Mouse (Mus musculus) MEL (cell line): ENCODE measurements around the gene F10. TPM values are rescaled to one million over a fixed set of nuclear protein-coding genes. Genes with fewer than 3 reads are reported as not detected.

ENCODE experiments used
- DNase-seq: peaks from one replicate; pipeline ENCODE4 v3.0.0; 2011; ENCODE audit warnings: low read depth, low spot score
- H3K27ac ChIP-seq: 2 replicates; pipeline ENCODE4 v1.5.1; 2012; ENCODE audit warnings: low read depth, mild to moderate bottlenecking, control low read depth, low read length, moderate library complexity; ENCODE audit not compliant: control insufficient read depth
- H3K27me3 ChIP-seq, 2 experiments: fragments of 150-350 bp in 1 of 2; sonication (generic) in 1 of 2; 2 replicates each; pipeline ENCODE4 v1.6.1; 2012; ENCODE audit warnings: low read length in 2 of 2, mild to moderate bottlenecking in 2 of 2, improper control_type of control experiment in 1 of 2, moderate library complexity in 1 of 2; ENCODE audit not compliant: insufficient read depth in 2 of 2, control insufficient read depth in 1 of 2
- H3K36me3 ChIP-seq, 2 experiments: 2 replicates each; pipeline ENCODE4 v1.6.1; 2012 to 2014; ENCODE audit warnings: low read length in 2 of 2, improper control_type of control experiment in 1 of 2, inconsistent platforms in 1 of 2, mild to moderate bottlenecking in 1 of 2; ENCODE audit not compliant: insufficient read depth in 2 of 2, control insufficient read depth in 1 of 2
- H3K4me1 ChIP-seq, 2 experiments: fragments of 150-350 bp in 1 of 2; sonication (generic) in 1 of 2; 2 replicates each; pipeline ENCODE4 v1.6.1; 2012; ENCODE audit warnings: low read length in 2 of 2, improper control_type of control experiment in 1 of 2, mild to moderate bottlenecking in 1 of 2; ENCODE audit not compliant: insufficient read depth in 2 of 2, control insufficient read depth in 1 of 2
- H3K4me3 ChIP-seq, 2 experiments: fragments of 150-350 bp in 1 of 2; sonication (generic) in 1 of 2; 2 replicates each; pipeline ENCODE4 v1.5.1; 2012; ENCODE audit warnings: low read depth in 2 of 2, low read length in 2 of 2, mild to moderate bottlenecking in 2 of 2, moderate library complexity in 2 of 2, control low read depth in 1 of 2, improper control_type of control experiment in 1 of 2; ENCODE audit not compliant: control insufficient read depth in 1 of 2, insufficient read depth in 1 of 2
- H3K79me2 ChIP-seq: 2 replicates; pipeline ENCODE4 v1.6.1; 2012; ENCODE audit warnings: mild to moderate bottlenecking, low read length, moderate library complexity; ENCODE audit not compliant: control insufficient read depth, poor library complexity, insufficient read depth
- H3K9ac ChIP-seq: 2 replicates; pipeline ENCODE4 v1.6.1; 2012; ENCODE audit warnings: low read depth, mild to moderate bottlenecking, control low read depth, low read length, moderate library complexity; ENCODE audit not compliant: control insufficient read depth, poor library complexity, severe bottlenecking
- H3K9me3 ChIP-seq: fragments of 150-350 bp; sonication (generic); replicated peaks from 2 replicates; pipeline ENCODE4 v1.6.1; 2012; ENCODE audit warnings: mild to moderate bottlenecking, low read length, improper control_type of control experiment, moderate library complexity; ENCODE audit not compliant: insufficient read depth
- BHLHE40 ChIP-seq: IDR thresholded peaks from 2 replicates; pipeline ENCODE4 v1.6.1; 2012; ENCODE audit warnings: low read depth, mild to moderate bottlenecking, inconsistent platforms, low read length, improper control_type of control experiment, borderline replicate concordance
- CTCF ChIP-seq, 3 experiments: IDR thresholded peaks in 2 of 3; conservative IDR thresholded peaks in 1 of 3; 2 replicates each; pipeline ENCODE4 v1.5.1; 2011 to 2012; ENCODE audit warnings: low read length in 3 of 3, low read depth in 2 of 3, mild to moderate bottlenecking in 2 of 3, improper control_type of control experiment in 1 of 3, inconsistent platforms in 1 of 3, mixed read lengths in 1 of 3, moderate library complexity in 1 of 3; ENCODE audit not compliant: control insufficient read depth in 1 of 3, insufficient read depth in 1 of 3, poor library complexity in 1 of 3, severe bottlenecking in 1 of 3
- E2F4 ChIP-seq: IDR thresholded peaks from 2 replicates; pipeline ENCODE4 v1.6.1; 2011; ENCODE audit warnings: low read depth, low read length, improper control_type of control experiment, borderline replicate concordance
- ELF1 ChIP-seq: IDR thresholded peaks from 2 replicates; pipeline ENCODE4 v1.6.1; 2014; ENCODE audit warnings: low read depth, mild to moderate bottlenecking, inconsistent platforms, low read length, improper control_type of control experiment, moderate library complexity
- EP300 ChIP-seq, 2 experiments: IDR thresholded peaks; 2 replicates each; pipeline ENCODE4 v1.6.1; 2011; ENCODE audit warnings: improper control_type of control experiment in 2 of 2, low read length in 2 of 2, low read depth in 1 of 2, mild to moderate bottlenecking in 1 of 2
- GABPA ChIP-seq: IDR thresholded peaks from 2 replicates; pipeline ENCODE4 v1.6.1; 2012; ENCODE audit warnings: low read depth, mild to moderate bottlenecking, inconsistent platforms, low read length, improper control_type of control experiment, moderate library complexity
- GATA1 ChIP-seq: IDR thresholded peaks from 2 replicates; pipeline ENCODE4 v1.6.1; 2011; ENCODE audit warnings: low read depth, low read length, improper control_type of control experiment
- HCFC1 ChIP-seq: IDR thresholded peaks from 2 replicates; pipeline ENCODE4 v1.6.1; 2012; ENCODE audit warnings: low read depth, mild to moderate bottlenecking, inconsistent platforms, low read length, improper control_type of control experiment, moderate library complexity
- JUND ChIP-seq: IDR thresholded peaks from 2 replicates; pipeline ENCODE4 v1.6.1; 2011; ENCODE audit warnings: low read depth, mild to moderate bottlenecking, improper control_type of control experiment, low read length
- KAT2A ChIP-seq: conservative IDR thresholded peaks from 2 replicates; pipeline ENCODE4 v1.6.1; 2012; ENCODE audit warnings: low read depth, low read length, improper control_type of control experiment, inconsistent platforms
- MAZ ChIP-seq: IDR thresholded peaks from 2 replicates; pipeline ENCODE4 v1.6.1; 2012; ENCODE audit warnings: low read depth, mild to moderate bottlenecking, inconsistent platforms, low read length, improper control_type of control experiment
- MYB ChIP-seq: IDR thresholded peaks from 2 replicates; pipeline ENCODE4 v1.6.1; 2011; ENCODE audit warnings: mild to moderate bottlenecking, low read depth, low read length, improper control_type of control experiment
- NELFE ChIP-seq: IDR thresholded peaks from 2 replicates; pipeline ENCODE4 v1.6.1; 2011; ENCODE audit warnings: low read depth, low read length, improper control_type of control experiment
- NRF1 ChIP-seq: IDR thresholded peaks from 2 replicates; pipeline ENCODE4 v1.6.1; 2014; ENCODE audit warnings: low read depth, mild to moderate bottlenecking, inconsistent platforms, low read length, improper control_type of control experiment, moderate library complexity; ENCODE audit not compliant: poor library complexity, insufficient read depth, severe bottlenecking
- POLR2A ChIP-seq, 2 experiments: IDR thresholded peaks; 2 replicates each; pipeline ENCODE4 v1.6.1; 2011 to 2012; ENCODE audit warnings: low read length in 2 of 2, mild to moderate bottlenecking in 2 of 2, control low read depth in 1 of 2, improper control_type of control experiment in 1 of 2, low read depth in 1 of 2, moderate library complexity in 1 of 2; ENCODE audit not compliant: control insufficient read depth in 1 of 2, insufficient read depth in 1 of 2, poor library complexity in 1 of 2
- POLR2AphosphoS2 ChIP-seq: IDR thresholded peaks from 2 replicates; pipeline ENCODE4 v1.6.1; 2011; ENCODE audit warnings: low read length, improper control_type of control experiment
- RAD21 ChIP-seq: IDR thresholded peaks from 2 replicates; pipeline ENCODE4 v1.6.1; 2011; ENCODE audit warnings: mild to moderate bottlenecking, low read depth, low read length, improper control_type of control experiment
- RCOR1 ChIP-seq: IDR thresholded peaks from 2 replicates; pipeline ENCODE4 v1.6.1; 2012; ENCODE audit warnings: low read depth, mild to moderate bottlenecking, inconsistent platforms, low read length, improper control_type of control experiment
- TBP ChIP-seq: IDR thresholded peaks from 2 replicates; pipeline ENCODE4 v1.8.0; 2011; ENCODE audit warnings: low read depth, low read length, improper control_type of control experiment
- TCF12 ChIP-seq: IDR thresholded peaks from 2 replicates; pipeline ENCODE4 v1.6.1; 2014; ENCODE audit warnings: low read depth, mild to moderate bottlenecking, inconsistent platforms, low read length, improper control_type of control experiment, moderate library complexity
- UBTF ChIP-seq: IDR thresholded peaks from 2 replicates; pipeline ENCODE4 v1.6.1; 2012; ENCODE audit warnings: low read depth, mild to moderate bottlenecking, inconsistent platforms, low read length, improper control_type of control experiment, moderate library complexity, borderline replicate concordance; ENCODE audit not compliant: insufficient read depth
- USF1 ChIP-seq: IDR thresholded peaks from 2 replicates; pipeline ENCODE4 v1.6.1; 2014; ENCODE audit warnings: low read depth, mild to moderate bottlenecking, inconsistent platforms, low read length, improper control_type of control experiment, moderate library complexity
- USF2 ChIP-seq, 2 experiments: IDR thresholded peaks; 2 replicates each; pipeline ENCODE4 v1.6.1; 2011 to 2012; ENCODE audit warnings: improper control_type of control experiment in 2 of 2, low read length in 2 of 2, borderline replicate concordance in 1 of 2, inconsistent platforms in 1 of 2, low read depth in 1 of 2, mild to moderate bottlenecking in 1 of 2; ENCODE audit not compliant: insufficient read depth in 1 of 2
- ZKSCAN1 ChIP-seq: IDR thresholded peaks from 2 replicates; pipeline ENCODE4 v1.6.1; 2012; ENCODE audit warnings: low read depth, mild to moderate bottlenecking, inconsistent platforms, low read length, improper control_type of control experiment, moderate library complexity
- ZMIZ1 ChIP-seq: IDR thresholded peaks from 2 replicates; pipeline ENCODE4 v1.6.1; 2012; ENCODE audit warnings: low read depth, mild to moderate bottlenecking, inconsistent platforms, low read length, improper control_type of control experiment, moderate library complexity
- polyA plus RNA-seq, 2 experiments: library from polyadenylated mRNA; stranded (reverse) in 1 of 2; unstranded in 1 of 2; fragments of >175 nt in 1 of 2; fragments of >200 nt in 1 of 2; gene quantifications; 2 replicates each; pipeline versions ENCODE4 v1.2.1 to v1.2.4; 2012; ENCODE audit warnings: low replicate concordance in 2 of 2, low read depth in 1 of 2; ENCODE audit not compliant: insufficient read length in 2 of 2, insufficient read depth in 1 of 2, missing spikeins in 1 of 2
- total RNA-seq: library from RNA; depleted of rRNA; stranded (reverse); fragments of 300-350 nt; gene quantifications from 2 replicates; pipeline ENCODE4 v1.2.3, GENCODE M21; 2012

Gene F10
- total and polyA plus RNA-seq, 3 experiments = 0.03 to 0.04 TPM; not detected in 1

GRCm38 (mm10) chr8:12996831-12997275 is 40.3 kb upstream of the F10 start:
- TF ChIP-seq ELF1 (no peak), GATA1 (no peak), POLR2A (IDR thresholded peaks at IDR 0.05; ENCODE audit: control insufficient read depth in 1 of 2, insufficient read depth in 1 of 2, low read depth in 1 of 2, low read length in 2 of 2, poor library complexity in 1 of 2) (no peak), MAZ (no peak), GABPA (no peak), JUND (no peak), POLR2AphosphoS2 (no peak), TBP (no peak), RCOR1 (no peak), TCF12 (no peak), USF1 (no peak), KAT2A (no peak), UBTF (no peak)
- no peaks in the 10 kb centered on the region for H3K9me3 ChIP-seq
- no peak overlapping the region for H3K27ac ChIP-seq
- no peak overlapping the region for H3K4me3 ChIP-seq
- DNase-seq = no peak
- no peak overlapping the region for H3K9ac ChIP-seq
- H3K36me3 ChIP-seq = no peaks in the 10 kb centered on the region
- H3K79me2 ChIP-seq = no peaks in the 10 kb centered on the region
- no peaks in the 10 kb centered on the region for H3K27me3 ChIP-seq
- no peaks in the 10 kb centered on the region for H3K4me1 ChIP-seq

DNA sequence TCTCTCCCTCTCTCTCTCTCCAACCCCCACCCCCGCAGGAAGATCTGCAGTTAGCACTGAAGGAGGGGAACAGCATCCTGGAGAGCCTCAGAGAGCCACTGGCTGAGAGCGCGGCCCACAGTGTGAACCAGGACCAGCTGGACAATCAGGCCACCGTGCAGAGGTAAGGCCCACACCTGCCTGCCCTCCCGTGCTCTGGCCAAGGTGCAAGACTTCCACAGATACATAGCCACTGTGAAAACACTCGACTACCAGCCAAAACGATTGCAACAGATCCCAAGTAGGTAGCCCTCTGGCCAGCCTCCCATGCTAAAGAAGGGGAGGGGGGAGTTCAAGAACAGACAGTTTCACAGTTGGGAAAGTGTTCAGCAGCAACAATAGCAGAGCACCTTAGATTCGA is 38.8 kb upstream of the F10 start:
- Histone ChIP-seq H3K27me3 (no peaks in the 10 kb centered on the region), H3K4me3 (no peak overlapping the region), H3K9me3 (no peaks in the 10 kb centered on the region), H3K36me3 (no peaks in the 10 kb centered on the region), H3K79me2 (no peaks in the 10 kb centered on the region), H3K9ac (no peak overlapping the region), H3K4me1 (no peaks in the 10 kb centered on the region), H3K27ac (no peak overlapping the region)
- no peak for DNase-seq
- TF ChIP-seq GATA1 (no peak), EP300 (IDR thresholded peaks at IDR 0.05; ENCODE audit: low read depth in 1 of 2, low read length in 2 of 2) (no peak), HCFC1 (no peak), MYB (no peak), CTCF (IDR thresholded peaks at IDR 0.05 in 2 of 3, conservative IDR thresholded peaks at IDR 0.05 in 1 of 3; ENCODE audit: control insufficient read depth in 1 of 3, insufficient read depth in 1 of 3, low read depth in 2 of 3, low read length in 3 of 3, poor library complexity in 1 of 3, severe bottlenecking in 1 of 3) (no peak), E2F4 (no peak), JUND (no peak), USF2 (IDR thresholded peaks at IDR 0.05; ENCODE audit: borderline replicate concordance in 1 of 2, insufficient read depth in 1 of 2, low read depth in 1 of 2, low read length in 2 of 2) (no peak), RAD21 (no peak), NRF1 (no peak), BHLHE40 (no peak), ZMIZ1 (no peak), GABPA (no peak), ZKSCAN1 (no peak), NELFE (no peak)
